Mouse (Mus musculus): Measurements from ENCODE around the gene Olfr1223. TPM values are rescaled to one million over a fixed set of nuclear protein-coding genes. Genes with fewer than 3 reads are reported as not detected.
"Not testable (repeated sequence)": the region's sequence is repeated elsewhere in the genome, so short reads cannot be mapped to it uniquely, and the experiment has no call there.

The Olfr1223 gene
- polyA plus RNA-seq (2015; fragmentation: Nextera tagmentation; extraction: Ambion mirVana), result not detected in 2 replicates

- WGBS (ENCODE audit: insufficient replicate concordance), result 26% methylated on average over 1 of the region's 1 CpGs
- no peak within 1 kb of the TSS for H3K27ac ChIP-seq
- H3K36me3 ChIP-seq, result no peaks in the 10 kb centered on the region
- H3K4me2 ChIP-seq, result no peak within 1 kb of the TSS
- no peaks in the 10 kb centered on the region for H3K27me3 ChIP-seq
- no peak for ATAC-seq (ENCODE audit: low read depth)
- no peak for DNase-seq
- no peak within 1 kb of the TSS for H3K9ac ChIP-seq
- no peak within 1 kb of the TSS for H3K4me3 ChIP-seq (replicated peaks)
- no peaks in the 10 kb centered on the region for H3K4me1 ChIP-seq (replicated peaks)
- no peaks in the 10 kb centered on the region for H3K9me3 ChIP-seq (replicated peaks)
These were observed at the start of gene Olfr1223 for GRCm38 (mm10) chr2:89151460-89151859. TSS of gene Olfr1223 (minus strand) at chr2:89151560.

- DNase-seq, result no peak
- H3K9me3 ChIP-seq (replicated peaks), result no peaks in the 10 kb centered on the region
- H3K36me3 ChIP-seq, result no peaks in the 10 kb centered on the region
- no peak within 1 kb of the TSS for H3K9ac ChIP-seq
- no peak for ATAC-seq (ENCODE audit: low read depth)
- no peak within 1 kb of the TSS for H3K27ac ChIP-seq
- H3K4me1 ChIP-seq (replicated peaks), result no peaks in the 10 kb centered on the region
- WGBS (ENCODE audit: insufficient replicate concordance), result 49% methylated on average over 2 of the region's 2 CpGs
- no peak within 1 kb of the TSS for H3K4me2 ChIP-seq
- H3K4me3 ChIP-seq (replicated peaks), result no peak within 1 kb of the TSS
- H3K27me3 ChIP-seq, result no peaks in the 10 kb centered on the region
These were observed 48.6 kb upstream of the Olfr1223 start, which contains the start of gene Olfr1226 for GRCm38 (mm10) chr2:89199948-89200347. TSS of gene Olfr1226 (minus strand) at chr2:89200048.

GRCm38 (mm10) chr2:89196325-89196982, 45.1 kb upstream of the Olfr1223 start:
- no peaks in the 10 kb centered on the region for H3K9me3 ChIP-seq (replicated peaks)
- WGBS (ENCODE audit: insufficient replicate concordance), result 40% methylated on average over 3 of the region's 3 CpGs
- no peak overlapping the region for H3K4me3 ChIP-seq (replicated peaks)
- H3K9ac ChIP-seq, result no peak overlapping the region
- ATAC-seq (ENCODE audit: low read depth) (no peak), DNase-seq (no peak)
- H3K27me3 ChIP-seq, result no peaks in the 10 kb centered on the region
- no peak overlapping the region for H3K27ac ChIP-seq
- no peaks in the 10 kb centered on the region for H3K36me3 ChIP-seq
- H3K4me1 ChIP-seq (replicated peaks), result no peaks in the 10 kb centered on the region
- H3K4me2 ChIP-seq, result no peak overlapping the region

- ATAC-seq (ENCODE audit: low read depth) (no peak), DNase-seq (no peak)
- H3K27ac ChIP-seq, result no peak within 1 kb of the TSS
- 53% methylated on average over 1 of the region's 1 CpGs for WGBS (ENCODE audit: insufficient replicate concordance)
- H3K9me3 ChIP-seq (replicated peaks), result no peaks in the 10 kb centered on the region
- H3K9ac ChIP-seq, result no peak within 1 kb of the TSS
- no peak within 1 kb of the TSS for H3K4me3 ChIP-seq (replicated peaks)
- no peaks in the 10 kb centered on the region for H3K27me3 ChIP-seq
- H3K4me1 ChIP-seq (replicated peaks), result no peaks in the 10 kb centered on the region
- H3K36me3 ChIP-seq, result no peaks in the 10 kb centered on the region
- no peak within 1 kb of the TSS for H3K4me2 ChIP-seq
These were observed 23.2 kb upstream of the Olfr1223 start, which contains the start of gene Olfr1225 for GRCm38 (mm10) chr2:89174569-89174968. TSS of gene Olfr1225 (minus strand) at chr2:89174669.

- not testable (repeated sequence) for H3K27me3 ChIP-seq; H3K4me1 ChIP-seq (replicated peaks); H3K9ac ChIP-seq; DNase-seq; H3K9me3 ChIP-seq (replicated peaks); ATAC-seq (ENCODE audit: low read depth); H3K27ac ChIP-seq; H3K4me3 ChIP-seq (replicated peaks); H3K36me3 ChIP-seq; H3K4me2 ChIP-seq
- whole genome bisulfite sequencing (ENCODE audit: insufficient replicate concordance), result 69% methylated on average over 4 of the region's 4 CpGs
These were observed 13.4 kb upstream of the Olfr1223 start for GRCm38 (mm10) chr2:89164711-89165110.

- H3K4me3 ChIP-seq (replicated peaks); H3K9ac ChIP-seq; H3K4me1 ChIP-seq (replicated peaks); H3K27me3 ChIP-seq; H3K4me2 ChIP-seq; ATAC-seq (ENCODE audit: low read depth); DNase-seq; H3K27ac ChIP-seq; H3K9me3 ChIP-seq (replicated peaks); H3K36me3 ChIP-seq: not testable (repeated sequence)
- WGBS (ENCODE audit: insufficient replicate concordance), result 77% methylated on average over 8 of the region's 8 CpGs
These were observed 12.6 kb upstream of the Olfr1223 start, which contains the start of gene Olfr1224-ps1 for GRCm38 (mm10) chr2:89163991-89164390. TSS of gene Olfr1224-ps1 (minus strand) at chr2:89164091.

- H3K9me3 ChIP-seq (replicated peaks), result no peaks in the 10 kb centered on the region
- DNase-seq, result no peak
- no peak for ATAC-seq (ENCODE audit: low read depth)
- H3K27me3 ChIP-seq, result no peaks in the 10 kb centered on the region
- H3K4me1 ChIP-seq (replicated peaks), result no peaks in the 10 kb centered on the region
- no peak within 1 kb of the TSS for H3K9ac ChIP-seq
- no peak within 1 kb of the TSS for H3K27ac ChIP-seq
- no peak within 1 kb of the TSS for H3K4me3 ChIP-seq (replicated peaks)
- no peaks in the 10 kb centered on the region for H3K36me3 ChIP-seq
- WGBS (ENCODE audit: insufficient replicate concordance), result 40% methylated on average over 3 of the region's 3 CpGs
- no peak within 1 kb of the TSS for H3K4me2 ChIP-seq
These were observed 18.4 kb downstream of the Olfr1223 start, which contains the start of gene Olfr1222 for GRCm38 (mm10) chr2:89132954-89133353. TSS of gene Olfr1222 (minus strand) at chr2:89133054.

- H3K4me2 ChIP-seq, result no peak within 1 kb of the TSS
- H3K4me3 ChIP-seq (replicated peaks), result no peak within 1 kb of the TSS
- DNase-seq, result no peak
- no peaks in the 10 kb centered on the region for H3K9me3 ChIP-seq (replicated peaks)
- no peaks in the 10 kb centered on the region for H3K36me3 ChIP-seq
- no peaks in the 10 kb centered on the region for H3K27me3 ChIP-seq
- no peak within 1 kb of the TSS for H3K9ac ChIP-seq
- whole genome bisulfite sequencing (ENCODE audit: insufficient replicate concordance), result 40% methylated on average over 2 of the region's 2 CpGs
- no peaks in the 10 kb centered on the region for H3K4me1 ChIP-seq (replicated peaks)
- ATAC-seq (ENCODE audit: low read depth), result no peak
- H3K27ac ChIP-seq, result no peak within 1 kb of the TSS
These were observed 34.2 kb downstream of the Olfr1223 start, which contains the start of gene Olfr1221 for GRCm38 (mm10) chr2:89117183-89117582. TSS of gene Olfr1221 (minus strand) at chr2:89117283.

- 48% methylated on average over 3 of the region's 3 CpGs for WGBS (ENCODE audit: insufficient replicate concordance)
These were observed 44.6 kb downstream of the Olfr1223 start, which contains the start of gene Olfr1220 for GRCm38 (mm10) chr2:89106735-89107134. TSS of gene Olfr1220 (minus strand) at chr2:89106835.

GRCm38 (mm10) chr2:89105651-89106050, 45.7 kb downstream of the Olfr1223 start:
- H3K27me3 ChIP-seq, result no peaks in the 10 kb centered on the region
- no peak overlapping the region for H3K4me3 ChIP-seq (replicated peaks)
- H3K9me3 ChIP-seq (replicated peaks), result no peaks in the 10 kb centered on the region
- no peak overlapping the region for H3K9ac ChIP-seq
- DNase-seq (no peak), ATAC-seq (ENCODE audit: low read depth) (no peak)
- no peaks in the 10 kb centered on the region for H3K4me1 ChIP-seq (replicated peaks)
- H3K27ac ChIP-seq, result no peak overlapping the region
- no peaks in the 10 kb centered on the region for H3K36me3 ChIP-seq
- H3K4me2 ChIP-seq, result no peak overlapping the region

More at GRCm38 (mm10) chr2:89106735-89107134, 44.6 kb downstream of the Olfr1223 start, which contains the start of gene Olfr1220:
- H3K36me3 ChIP-seq, result no peaks in the 10 kb centered on the region
- H3K27ac ChIP-seq, result no peak within 1 kb of the TSS
- H3K9me3 ChIP-seq (replicated peaks), result no peaks in the 10 kb centered on the region
- H3K4me3 ChIP-seq (replicated peaks), result no peak within 1 kb of the TSS
- H3K4me1 ChIP-seq (replicated peaks), result no peaks in the 10 kb centered on the region
- ATAC-seq (ENCODE audit: low read depth), result no peak
- no peak for DNase-seq
- H3K4me2 ChIP-seq, result no peak within 1 kb of the TSS
- H3K9ac ChIP-seq, result no peak within 1 kb of the TSS
- H3K27me3 ChIP-seq, result no peaks in the 10 kb centered on the region

- Histone ChIP-seq H3K27ac (no peak overlapping the region), H3K9ac (no peak overlapping the region), H3K4me2 (no peak overlapping the region), H3K4me3 (replicated peaks) (no peak overlapping the region), H3K4me1 (replicated peaks) (no peaks in the 10 kb centered on the region), H3K27me3 (no peaks in the 10 kb centered on the region), H3K9me3 (replicated peaks) (no peaks in the 10 kb centered on the region), H3K36me3 (no peaks in the 10 kb centered on the region)
- 85% methylated on average over 1 of the region's 1 CpGs for WGBS (ENCODE audit: insufficient replicate concordance)
- DNase-seq (no peak), ATAC-seq (ENCODE audit: low read depth) (no peak)
These were observed 57.5 kb downstream of the Olfr1223 start for GRCm38 (mm10) chr2:89093848-89094247.
